Mouse (Mus musculus): Measurements from ENCODE around the gene Mum1. TPM values are rescaled to one million over a fixed set of nuclear protein-coding genes. Genes with fewer than 3 reads are reported as not detected.

Gene Mum1
- total and polyA plus RNA-seq, 2 experiments from 2014 or later = 50.4 to 60.7 TPM

DNA sequence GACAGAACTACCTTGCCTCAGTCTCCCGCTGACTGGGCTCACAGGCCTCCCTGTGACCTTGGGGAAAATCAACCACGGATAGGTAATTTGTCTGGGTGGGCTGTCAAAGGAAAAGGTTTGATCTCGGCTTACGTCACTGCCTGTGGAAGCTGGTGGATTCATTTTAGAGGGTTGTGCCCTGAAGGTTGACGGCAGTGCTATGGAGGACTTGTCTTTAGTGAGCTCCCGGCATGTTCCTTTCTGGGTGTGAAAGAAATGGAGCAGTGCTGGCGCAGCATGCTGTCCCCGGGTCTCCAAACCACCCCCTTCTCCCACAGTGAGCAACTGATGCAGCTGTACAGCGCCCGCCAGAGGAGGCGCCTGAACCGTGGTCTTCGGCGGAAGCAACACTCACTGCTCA lies 67.1 kb downstream of the Mum1 start:
- no peaks in the 10 kb centered on the region for H3K9me3 ChIP-seq (ENCODE audit: low read length)
- DNase-seq (no peak), ATAC-seq (no peak)
- TF ChIP-seq CTCF (IDR thresholded peaks at IDR 0.05; ENCODE audit: low read depth) = peak; percentile 31
- peak overlapping the region; percentile 86 for H3K4me2 ChIP-seq (ENCODE audit: low read depth)
- H3K27me3 ChIP-seq (ENCODE audit: insufficient read depth, low read length) = no peaks in the 10 kb centered on the region
- H3K9ac ChIP-seq = peak overlapping the region; percentile 99
- WGBS = 20% methylated on average over 14 of the region's 14 CpGs
- peak overlapping the region; percentile 81 for H3K4me3 ChIP-seq (ENCODE audit: low read depth, low read length)
- H3K36me3 ChIP-seq (ENCODE audit: insufficient read depth) = peaks cover 25% of the 10 kb centered on the region
- 0 out of 2 replicates have a peak overlapping the region, but pooled peaks have one; percentile 95 for H3K27ac ChIP-seq (ENCODE audit: low read depth, low read length)
- H3K4me1 ChIP-seq (ENCODE audit: insufficient read depth) = peaks cover 29% of the 10 kb centered on the region

Small RNAs within 50 kb of the gene (microRNA-seq; reads per million reads assigned to microRNA genes)
- 0.85 to 1.5 reads per million in 2 experiments for gene Mir6911

Other genes with a start within 250 kb of the Mum1 start
- gene Tmem259, start 242.1 kb upstream of the Mum1 start, total RNA-seq (2014; rRNA removed) = 109 and 129 TPM in 2 replicates
- gene Tmem259, start 242.1 kb upstream of the Mum1 start, polyA plus RNA-seq (2015; fragmentation: Nextera tagmentation; extraction: Ambion mirVana) = 25.6 and 26.5 TPM in 2 replicates
- gene Cnn2, start 237.8 kb upstream of the Mum1 start, total RNA-seq (2014; rRNA removed) = 19.5 and 28.2 TPM in 2 replicates
- gene Cnn2, start 237.8 kb upstream of the Mum1 start, polyA plus RNA-seq (2015; fragmentation: Nextera tagmentation; extraction: Ambion mirVana) = 15.7 and 17.0 TPM in 2 replicates
- gene Abca7, start 229.9 kb upstream of the Mum1 start, total RNA-seq (2014; rRNA removed) = 6.1 and 6.2 TPM in 2 replicates
- 1.1 TPM in 2 replicates for gene Abca7, start 229.9 kb upstream of the Mum1 start, polyA plus RNA-seq (2015; fragmentation: Nextera tagmentation; extraction: Ambion mirVana)
- 2.3 and 2.4 TPM in 2 replicates for gene Arhgap45, start 209.8 kb upstream of the Mum1 start, total RNA-seq (2014; rRNA removed)
- 1.2 and 1.7 TPM in 2 replicates for gene Arhgap45, start 209.8 kb upstream of the Mum1 start, polyA plus RNA-seq (2015; fragmentation: Nextera tagmentation; extraction: Ambion mirVana)
- gene Polr2e, start 186.6 kb upstream of the Mum1 start, total RNA-seq (2014; rRNA removed) = 104 and 129 TPM in 2 replicates
- 168 and 184 TPM in 2 replicates for gene Polr2e, start 186.6 kb upstream of the Mum1 start, polyA plus RNA-seq (2015; fragmentation: Nextera tagmentation; extraction: Ambion mirVana)
- 401 and 478 TPM in 2 replicates for gene Gpx4, start 179.3 kb upstream of the Mum1 start, total RNA-seq (2014; rRNA removed)
- 644 and 800 TPM in 2 replicates for gene Gpx4, start 179.3 kb upstream of the Mum1 start, polyA plus RNA-seq (2015; fragmentation: Nextera tagmentation; extraction: Ambion mirVana)
- 19.2 and 24.2 TPM in 2 replicates for gene Sbno2, start 120.9 kb upstream of the Mum1 start, total RNA-seq (2014; rRNA removed)
- gene Sbno2, start 120.9 kb upstream of the Mum1 start, polyA plus RNA-seq (2015; fragmentation: Nextera tagmentation; extraction: Ambion mirVana) = 4.6 and 6.8 TPM in 2 replicates
- 77.2 and 77.8 TPM in 2 replicates for gene Stk11, start 110.6 kb upstream of the Mum1 start, total RNA-seq (2014; rRNA removed)
- 13.6 and 14.8 TPM in 2 replicates for gene Stk11, start 110.6 kb upstream of the Mum1 start, polyA plus RNA-seq (2015; fragmentation: Nextera tagmentation; extraction: Ambion mirVana)
- gene Atp5d, start 87.8 kb upstream of the Mum1 start, total RNA-seq (2014; rRNA removed) = 154 and 193 TPM in 2 replicates
- 633 and 650 TPM in 2 replicates for gene Atp5d, start 87.8 kb upstream of the Mum1 start, polyA plus RNA-seq (2015; fragmentation: Nextera tagmentation; extraction: Ambion mirVana)
- 114 and 151 TPM in 2 replicates for gene Cbarp, start 85.6 kb upstream of the Mum1 start, total RNA-seq (2014; rRNA removed)
- 57.5 and 68.2 TPM in 2 replicates for gene Cbarp, start 85.6 kb upstream of the Mum1 start, polyA plus RNA-seq (2015; fragmentation: Nextera tagmentation; extraction: Ambion mirVana)
- 91.5 and 120 TPM in 2 replicates for gene Midn, start 78.2 kb upstream of the Mum1 start, total RNA-seq (2014; rRNA removed)
- gene Midn, start 78.2 kb upstream of the Mum1 start, polyA plus RNA-seq (2015; fragmentation: Nextera tagmentation; extraction: Ambion mirVana) = 19.3 and 21.3 TPM in 2 replicates
- 345 and 424 TPM in 2 replicates for gene Cirbp, start 60.4 kb upstream of the Mum1 start, total RNA-seq (2014; rRNA removed)
- gene Cirbp, start 60.4 kb upstream of the Mum1 start, polyA plus RNA-seq (2015; fragmentation: Nextera tagmentation; extraction: Ambion mirVana) = 834 and 838 TPM in 2 replicates
- gene 1600002K03Rik, start 53.5 kb upstream of the Mum1 start, total RNA-seq (2014; rRNA removed) = 4.2 and 5.0 TPM in 2 replicates
- gene 1600002K03Rik, start 53.5 kb upstream of the Mum1 start, polyA plus RNA-seq (2015; fragmentation: Nextera tagmentation; extraction: Ambion mirVana) = 5.0 and 6.0 TPM in 2 replicates
- 29.0 and 30.9 TPM in 2 replicates for gene Efna2, start 47.0 kb upstream of the Mum1 start, total RNA-seq (2014; rRNA removed)
- 30.6 and 31.3 TPM in 2 replicates for gene Efna2, start 47.0 kb upstream of the Mum1 start, polyA plus RNA-seq (2015; fragmentation: Nextera tagmentation; extraction: Ambion mirVana)
- 162 and 212 TPM in 2 replicates for gene Ndufs7, start 22.7 kb downstream of the Mum1 start, total RNA-seq (2014; rRNA removed)
- gene Ndufs7, start 22.7 kb downstream of the Mum1 start, polyA plus RNA-seq (2015; fragmentation: Nextera tagmentation; extraction: Ambion mirVana) = 343 and 394 TPM in 2 replicates
- 15.2 and 18.2 TPM in 2 replicates for gene Gamt, start 34.6 kb downstream of the Mum1 start, total RNA-seq (2014; rRNA removed)
- gene Gamt, start 34.6 kb downstream of the Mum1 start, polyA plus RNA-seq (2015; fragmentation: Nextera tagmentation; extraction: Ambion mirVana) = 20.8 and 21.8 TPM in 2 replicates
- 120 and 122 TPM in 2 replicates for gene Dazap1, start 35.1 kb downstream of the Mum1 start, total RNA-seq (2014; rRNA removed)
- 42.4 and 46.1 TPM in 2 replicates for gene Dazap1, start 35.1 kb downstream of the Mum1 start, polyA plus RNA-seq (2015; fragmentation: Nextera tagmentation; extraction: Ambion mirVana)
- 1,181 and 1,718 TPM in 2 replicates for gene Rps15, start 66.0 kb downstream of the Mum1 start, total RNA-seq (2014; rRNA removed)
- 681 and 897 TPM in 2 replicates for gene Rps15, start 66.0 kb downstream of the Mum1 start, polyA plus RNA-seq (2015; fragmentation: Nextera tagmentation; extraction: Ambion mirVana)
- 309 and 328 TPM in 2 replicates for gene Apc2, start 69.5 kb downstream of the Mum1 start, total RNA-seq (2014; rRNA removed)
- 85.3 and 112 TPM in 2 replicates for gene Apc2, start 69.5 kb downstream of the Mum1 start, polyA plus RNA-seq (2015; fragmentation: Nextera tagmentation; extraction: Ambion mirVana)
- gene 2310011J03Rik, start 94.1 kb downstream of the Mum1 start, total RNA-seq (2014; rRNA removed) = 19.2 and 22.8 TPM in 2 replicates
- gene 2310011J03Rik, start 94.1 kb downstream of the Mum1 start, polyA plus RNA-seq (2015; fragmentation: Nextera tagmentation; extraction: Ambion mirVana) = 32.4 and 35.6 TPM in 2 replicates
- 3.4 and 3.8 TPM in 2 replicates for gene Pcsk4, start 103.1 kb downstream of the Mum1 start, total RNA-seq (2014; rRNA removed)
- 7.4 TPM in 2 replicates for gene Pcsk4, start 103.1 kb downstream of the Mum1 start, polyA plus RNA-seq (2015; fragmentation: Nextera tagmentation; extraction: Ambion mirVana)
- gene Reep6, start 103.5 kb downstream of the Mum1 start, total RNA-seq (2014; rRNA removed) = 1.8 and 2.7 TPM in 2 replicates
- 5.1 and 6.4 TPM in 2 replicates for gene Reep6, start 103.5 kb downstream of the Mum1 start, polyA plus RNA-seq (2015; fragmentation: Nextera tagmentation; extraction: Ambion mirVana)
- gene Adamtsl5, start 122.0 kb downstream of the Mum1 start, total RNA-seq (2014; rRNA removed) = 0.31 and 0.33 TPM in 2 replicates
- gene Adamtsl5, start 122.0 kb downstream of the Mum1 start, polyA plus RNA-seq (2015; fragmentation: Nextera tagmentation; extraction: Ambion mirVana) = 0.70 and 0.81 TPM in 2 replicates
- 8.3 and 12.9 TPM in 2 replicates for gene Plk5, start 130.0 kb downstream of the Mum1 start, total RNA-seq (2014; rRNA removed)
- 4.6 and 7.4 TPM in 2 replicates for gene Plk5, start 130.0 kb downstream of the Mum1 start, polyA plus RNA-seq (2015; fragmentation: Nextera tagmentation; extraction: Ambion mirVana)
- gene Mex3d, start 161.2 kb downstream of the Mum1 start, total RNA-seq (2014; rRNA removed) = 107 and 120 TPM in 2 replicates
- 18.3 and 18.4 TPM in 2 replicates for gene Mex3d, start 161.2 kb downstream of the Mum1 start, polyA plus RNA-seq (2015; fragmentation: Nextera tagmentation; extraction: Ambion mirVana)
- 37.9 and 43.9 TPM in 2 replicates for gene Mbd3, start 173.1 kb downstream of the Mum1 start, total RNA-seq (2014; rRNA removed)
- gene Mbd3, start 173.1 kb downstream of the Mum1 start, polyA plus RNA-seq (2015; fragmentation: Nextera tagmentation; extraction: Ambion mirVana) = 183 and 196 TPM in 2 replicates
- 230 and 424 TPM in 2 replicates for gene Uqcr11, start 180.4 kb downstream of the Mum1 start, total RNA-seq (2014; rRNA removed)
- gene Uqcr11, start 180.4 kb downstream of the Mum1 start, polyA plus RNA-seq (2015; fragmentation: Nextera tagmentation; extraction: Ambion mirVana) = 688 and 881 TPM in 2 replicates
- gene Tcf3, start 207.2 kb downstream of the Mum1 start, total RNA-seq (2014; rRNA removed) = 69.0 and 91.4 TPM in 2 replicates
- 34.3 and 36.1 TPM in 2 replicates for gene Tcf3, start 207.2 kb downstream of the Mum1 start, polyA plus RNA-seq (2015; fragmentation: Nextera tagmentation; extraction: Ambion mirVana)

Data from forebrain, postnatal 0 days (tissue).